Mouse (Mus musculus): ENCODE data around the gene Atp13a3. TPM values are rescaled to one million over a fixed set of nuclear protein-coding genes. Genes with fewer than 3 reads are reported as not detected.
"Not testable (repeated sequence)": the region's sequence is repeated elsewhere in the genome, so short reads cannot be mapped to it uniquely, and the experiment has no call there.

The Atp13a3 gene
- polyA plus RNA-seq, 1 experiment from 2014 or later: 10.3 TPM

DNA sequence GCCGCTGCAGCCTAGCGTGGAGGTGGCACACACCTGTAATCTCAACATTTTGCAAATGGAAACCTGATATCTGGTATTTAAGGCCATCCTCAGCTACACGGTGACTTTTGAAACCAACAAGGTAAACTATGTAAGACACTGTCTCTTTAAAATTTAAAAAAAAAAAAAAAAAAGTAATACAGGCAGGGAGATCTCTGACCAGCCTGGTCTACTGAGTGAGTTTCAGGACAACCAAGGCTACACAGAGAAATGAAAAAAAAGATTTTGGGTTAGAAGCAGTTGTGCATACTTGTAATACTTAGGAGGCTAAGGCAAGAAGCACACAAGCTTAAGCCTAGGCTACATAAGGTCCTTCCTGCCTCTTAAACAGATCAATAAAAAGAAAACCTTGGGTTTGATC is 30.8 kb downstream of the Atp13a3 start:
- no peak overlapping the region for H3K27ac ChIP-seq (replicated peaks)
- no peaks in the 10 kb centered on the region for H3K9me3 ChIP-seq
- H3K36me3 ChIP-seq (replicated peaks): peaks cover 10% of the 10 kb centered on the region
- H3K4me3 ChIP-seq: no peak overlapping the region
- DNase-seq (ENCODE audit: low spot score): no peak
- no peaks in the 10 kb centered on the region for H3K27me3 ChIP-seq (replicated peaks; ENCODE audit: low read depth, poor library complexity, severe bottlenecking)
- H3K4me1 ChIP-seq: no peaks in the 10 kb centered on the region
- WGBS: 90% methylated on average over 3 of the region's 3 CpGs

DNA sequence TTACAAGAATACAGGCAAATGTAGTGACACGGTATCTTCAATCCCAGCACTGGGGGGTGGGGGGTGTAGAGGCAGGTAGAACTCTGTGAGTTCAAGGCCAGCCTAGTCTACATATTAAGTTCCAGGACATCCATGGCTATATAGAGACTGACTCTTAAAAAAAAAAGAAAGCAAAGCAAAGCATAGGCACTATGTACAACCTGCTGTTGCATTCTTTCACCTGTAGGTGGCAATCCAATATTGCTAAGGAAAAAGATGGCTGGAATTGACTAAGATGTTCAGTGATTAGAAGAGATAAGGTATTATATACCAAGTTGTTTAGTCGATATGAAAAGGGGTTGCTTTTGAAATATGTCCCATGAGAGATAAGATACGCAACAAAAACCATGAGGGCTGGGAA is 31.5 kb downstream of the Atp13a3 start:
- H3K27ac ChIP-seq (replicated peaks): no peak overlapping the region
- no peak overlapping the region for H3K4me3 ChIP-seq
- H3K27me3 ChIP-seq (replicated peaks; ENCODE audit: low read depth, poor library complexity, severe bottlenecking): no peaks in the 10 kb centered on the region
- WGBS: 77% methylated on average over 3 of the region's 3 CpGs
- H3K36me3 ChIP-seq (replicated peaks): peaks cover 8% of the 10 kb centered on the region
- no peak for DNase-seq (ENCODE audit: low spot score)
- H3K9me3 ChIP-seq: no peaks in the 10 kb centered on the region
- no peaks in the 10 kb centered on the region for H3K4me1 ChIP-seq

DNA sequence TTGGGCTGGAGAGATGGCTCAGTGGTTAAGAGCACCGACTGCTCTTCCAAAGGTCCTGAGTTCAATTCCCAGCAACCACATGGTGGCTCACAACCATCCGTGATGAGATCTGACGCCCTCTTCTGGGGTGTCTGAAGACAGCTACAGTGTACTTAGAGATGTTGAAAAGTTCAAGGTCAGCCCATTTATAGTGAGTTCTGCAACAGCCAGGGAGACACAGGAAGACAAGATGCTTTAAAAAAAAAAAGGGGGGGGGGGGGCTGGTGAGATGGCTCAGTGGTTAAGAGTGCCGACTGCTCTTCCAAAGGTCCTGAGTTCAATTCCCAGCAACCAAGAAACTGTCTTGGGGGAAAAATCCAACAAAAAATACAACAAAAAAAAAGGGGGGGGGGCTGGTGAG is 32.5 kb downstream of the Atp13a3 start:
- H3K27ac ChIP-seq (replicated peaks); H3K27me3 ChIP-seq (replicated peaks; ENCODE audit: low read depth, poor library complexity, severe bottlenecking); DNase-seq (ENCODE audit: low spot score); H3K36me3 ChIP-seq (replicated peaks); H3K4me3 ChIP-seq; H3K9me3 ChIP-seq; H3K4me1 ChIP-seq: not testable (repeated sequence)
- WGBS: 92% methylated on average over 4 of the region's 4 CpGs

DNA sequence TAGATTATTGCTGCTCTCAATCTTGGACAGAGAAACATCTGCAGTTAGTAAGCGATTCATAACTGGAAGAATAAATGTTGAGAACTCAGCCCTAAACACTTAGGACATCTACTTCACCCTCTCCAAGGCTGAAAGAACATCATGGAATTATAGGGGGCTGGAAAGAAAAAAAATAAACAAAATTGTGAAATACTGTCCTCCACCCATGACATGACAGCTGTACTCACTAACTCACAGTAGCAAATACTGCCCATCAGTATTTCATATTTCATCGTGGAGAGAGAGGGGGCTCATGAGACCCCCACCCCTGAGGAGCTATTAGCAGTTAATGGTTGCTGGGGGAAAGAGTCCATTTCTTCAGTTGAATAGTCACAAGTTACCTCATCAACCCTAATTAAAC is 38.4 kb downstream of the Atp13a3 start:
- Histone ChIP-seq H3K4me1 (no peaks in the 10 kb centered on the region), H3K36me3 (replicated peaks) (peaks cover 22% of the 10 kb centered on the region), H3K9me3 (no peaks in the 10 kb centered on the region), H3K27me3 (replicated peaks; ENCODE audit: low read depth, poor library complexity, severe bottlenecking) (no peaks in the 10 kb centered on the region), H3K27ac (replicated peaks) (no peak overlapping the region), H3K4me3 (no peak overlapping the region)
- DNase-seq (ENCODE audit: low spot score): no peak
- WGBS: 93% methylated on average over 2 of the region's 2 CpGs

DNA sequence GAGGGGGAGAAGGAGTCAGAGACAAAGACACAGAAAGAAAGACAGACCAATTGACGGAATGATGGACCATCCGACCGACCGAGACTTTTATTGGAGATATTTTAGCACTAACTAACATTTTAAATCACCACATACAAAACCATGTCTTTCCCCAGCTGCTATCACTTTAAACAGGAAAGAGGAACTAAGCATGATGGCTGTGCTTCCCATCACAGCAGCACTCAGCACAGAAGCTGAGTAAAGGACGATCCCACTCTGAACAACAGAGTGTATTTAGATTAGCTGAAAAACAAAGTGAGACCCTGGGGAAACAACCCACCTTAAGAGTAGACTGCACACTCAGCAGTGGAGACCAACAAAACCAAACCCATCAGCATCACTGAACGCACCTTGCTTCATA is 41.2 kb downstream of the Atp13a3 start:
- Histone ChIP-seq H3K36me3 (replicated peaks) (peaks cover 23% of the 10 kb centered on the region), H3K27me3 (replicated peaks; ENCODE audit: low read depth, poor library complexity, severe bottlenecking) (no peaks in the 10 kb centered on the region), H3K4me3 (no peak overlapping the region), H3K9me3 (no peaks in the 10 kb centered on the region), H3K27ac (replicated peaks) (no peak overlapping the region), H3K4me1 (no peaks in the 10 kb centered on the region)
- 90% methylated on average over 6 of the region's 6 CpGs for WGBS
- no peak for DNase-seq (ENCODE audit: low spot score)

DNA sequence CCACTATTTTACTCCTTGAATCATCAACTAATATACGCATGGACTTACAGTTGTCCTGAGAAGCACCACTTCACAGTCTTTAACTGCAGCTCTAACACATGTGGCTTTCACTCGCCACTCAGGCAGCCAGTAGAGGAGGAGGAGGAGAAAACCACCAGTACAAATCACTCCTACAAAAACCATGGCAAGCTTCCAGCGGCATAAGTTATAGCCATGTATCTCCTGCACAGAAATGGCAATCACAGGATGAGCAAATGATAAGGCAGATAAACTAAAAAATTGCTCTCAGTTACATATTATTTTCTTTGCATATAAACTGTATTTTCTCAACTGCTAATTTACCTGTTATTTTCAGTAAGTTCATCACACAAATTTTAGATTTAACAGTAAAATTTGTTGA is 43.2 kb downstream of the Atp13a3 start:
- DNase-seq (ENCODE audit: low spot score): no peak
- Histone ChIP-seq H3K27me3 (replicated peaks; ENCODE audit: low read depth, poor library complexity, severe bottlenecking) (no peaks in the 10 kb centered on the region), H3K4me3 (no peak overlapping the region), H3K27ac (replicated peaks) (no peak overlapping the region), H3K36me3 (replicated peaks) (peaks cover 31% of the 10 kb centered on the region), H3K4me1 (no peaks in the 10 kb centered on the region), H3K9me3 (no peaks in the 10 kb centered on the region)
- 85% methylated on average over 3 of the region's 3 CpGs for WGBS

DNA sequence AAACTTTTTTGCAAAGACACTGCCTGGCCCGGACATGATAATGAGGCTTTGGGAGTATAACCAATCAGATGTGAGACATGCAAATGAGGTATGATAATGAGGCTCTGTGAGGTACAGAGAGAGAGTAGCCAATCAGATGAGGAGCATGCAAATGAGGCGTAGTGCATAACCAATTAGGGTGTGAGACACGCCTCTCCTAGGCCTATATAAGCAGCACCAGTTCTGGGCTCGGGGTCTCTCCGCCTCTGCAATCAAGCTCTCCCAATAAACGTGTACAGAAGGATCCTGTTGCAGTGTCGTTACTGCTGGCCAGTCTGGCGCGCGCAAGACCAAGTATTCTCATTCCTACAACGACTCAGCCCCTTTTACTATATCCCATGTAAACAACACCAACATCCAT is 52.3 kb downstream of the Atp13a3 start:
- H3K4me1 ChIP-seq; H3K27ac ChIP-seq (replicated peaks); H3K27me3 ChIP-seq (replicated peaks; ENCODE audit: low read depth, poor library complexity, severe bottlenecking); H3K4me3 ChIP-seq; H3K9me3 ChIP-seq; DNase-seq (ENCODE audit: low spot score): not testable (repeated sequence)
- H3K36me3 ChIP-seq (replicated peaks): peaks cover 80% of the 10 kb centered on the region
- WGBS: 95% methylated on average over 11 of the region's 11 CpGs

DNA sequence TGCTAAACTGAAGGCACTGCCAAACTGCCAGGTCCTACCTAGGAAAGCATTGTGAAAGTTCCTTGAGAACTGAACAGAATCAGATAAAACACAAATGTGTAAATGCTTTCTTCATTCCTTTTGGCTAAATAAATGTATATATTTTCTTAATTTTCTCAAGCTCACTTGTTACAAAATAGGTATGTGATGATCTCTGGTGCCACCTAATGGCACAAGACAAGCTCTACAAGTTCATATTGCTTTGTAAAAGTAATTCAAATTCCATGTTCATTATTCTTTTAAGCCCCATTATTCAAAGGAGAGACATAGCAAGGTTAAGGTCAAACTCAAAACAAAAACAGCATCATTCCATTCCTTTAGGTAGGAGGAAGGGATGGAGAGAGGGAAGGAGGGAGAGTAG is 91.5 kb downstream of the Atp13a3 start:
- DNase-seq (ENCODE audit: low spot score): no peak
- peaks cover 30% of the 10 kb centered on the region for H3K27me3 ChIP-seq (replicated peaks; ENCODE audit: low read depth, poor library complexity, severe bottlenecking)
- no peak overlapping the region for H3K4me3 ChIP-seq
- no peak overlapping the region for H3K27ac ChIP-seq (replicated peaks)
- no peaks in the 10 kb centered on the region for H3K9me3 ChIP-seq
- H3K36me3 ChIP-seq (replicated peaks): peaks cover 32% of the 10 kb centered on the region
- H3K4me1 ChIP-seq: peaks cover 6% of the 10 kb centered on the region

DNA sequence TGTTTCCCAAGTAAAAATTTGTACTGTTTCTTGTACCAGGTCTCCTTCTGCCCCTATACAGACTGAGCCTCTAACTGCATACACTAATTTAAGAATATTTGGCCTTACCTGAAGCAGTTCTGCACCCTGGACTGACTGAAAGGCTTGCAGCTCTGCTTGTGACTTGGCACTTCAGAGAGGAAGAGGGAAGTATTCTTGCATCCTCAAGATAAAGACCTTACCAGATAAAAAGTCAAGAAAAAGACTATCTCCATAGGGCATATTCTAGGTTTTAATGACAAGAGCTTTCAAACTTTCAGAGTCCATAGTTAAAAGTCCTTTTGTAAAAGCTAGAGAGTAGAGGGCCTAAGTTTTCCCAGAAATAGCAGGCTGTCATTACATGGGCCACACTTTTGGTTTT is 95.1 kb downstream of the Atp13a3 start, which contains the start of gene Gp5:
Gene Gp5 (minus strand): TSS at position 133 of the 400 bp plus-strand sequence.
- H3K36me3 ChIP-seq (replicated peaks): peaks cover 9% of the 10 kb centered on the region
- peak within 1 kb of the TSS; percentile 72 for H3K4me3 ChIP-seq

DNA sequence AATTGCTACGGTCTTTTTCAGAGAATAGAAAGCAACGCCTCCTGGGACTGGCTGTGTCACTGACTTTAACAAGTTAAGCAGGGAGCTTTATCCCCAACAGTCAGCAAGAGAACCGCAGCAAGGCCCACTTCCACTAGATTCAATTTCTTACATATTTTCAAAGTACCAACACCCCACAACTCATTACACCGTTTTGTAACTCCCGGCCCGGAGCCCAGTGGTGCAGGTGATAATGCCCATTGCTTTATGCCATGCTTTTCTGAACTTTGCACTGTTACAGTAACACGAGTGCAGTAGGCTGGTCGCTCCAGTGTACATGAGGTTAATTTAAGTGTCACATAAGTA is 95.6 kb downstream of the Atp13a3 start:
- Histone ChIP-seq H3K27me3 (replicated peaks; ENCODE audit: low read depth, poor library complexity, severe bottlenecking) (peaks cover 63% of the 10 kb centered on the region), H3K27ac (replicated peaks) (no peak overlapping the region), H3K9me3 (no peaks in the 10 kb centered on the region), H3K36me3 (replicated peaks) (peaks cover 5% of the 10 kb centered on the region), H3K4me1 (peaks cover 19% of the 10 kb centered on the region), H3K4me3 (no peak overlapping the region)
- WGBS: 56% methylated on average over 8 of the region's 8 CpGs
- no peak for DNase-seq (ENCODE audit: low spot score)

More for the DNA sequence above, 95.1 kb downstream of the Atp13a3 start, which contains the start of gene Gp5:
- no peak within 1 kb of the TSS for H3K27ac ChIP-seq (replicated peaks)
- H3K9me3 ChIP-seq: no peaks in the 10 kb centered on the region
- DNase-seq (ENCODE audit: low spot score): no peak
- peaks cover 63% of the 10 kb centered on the region for H3K27me3 ChIP-seq (replicated peaks; ENCODE audit: low read depth, poor library complexity, severe bottlenecking)
- peaks cover 19% of the 10 kb centered on the region for H3K4me1 ChIP-seq

DNA sequence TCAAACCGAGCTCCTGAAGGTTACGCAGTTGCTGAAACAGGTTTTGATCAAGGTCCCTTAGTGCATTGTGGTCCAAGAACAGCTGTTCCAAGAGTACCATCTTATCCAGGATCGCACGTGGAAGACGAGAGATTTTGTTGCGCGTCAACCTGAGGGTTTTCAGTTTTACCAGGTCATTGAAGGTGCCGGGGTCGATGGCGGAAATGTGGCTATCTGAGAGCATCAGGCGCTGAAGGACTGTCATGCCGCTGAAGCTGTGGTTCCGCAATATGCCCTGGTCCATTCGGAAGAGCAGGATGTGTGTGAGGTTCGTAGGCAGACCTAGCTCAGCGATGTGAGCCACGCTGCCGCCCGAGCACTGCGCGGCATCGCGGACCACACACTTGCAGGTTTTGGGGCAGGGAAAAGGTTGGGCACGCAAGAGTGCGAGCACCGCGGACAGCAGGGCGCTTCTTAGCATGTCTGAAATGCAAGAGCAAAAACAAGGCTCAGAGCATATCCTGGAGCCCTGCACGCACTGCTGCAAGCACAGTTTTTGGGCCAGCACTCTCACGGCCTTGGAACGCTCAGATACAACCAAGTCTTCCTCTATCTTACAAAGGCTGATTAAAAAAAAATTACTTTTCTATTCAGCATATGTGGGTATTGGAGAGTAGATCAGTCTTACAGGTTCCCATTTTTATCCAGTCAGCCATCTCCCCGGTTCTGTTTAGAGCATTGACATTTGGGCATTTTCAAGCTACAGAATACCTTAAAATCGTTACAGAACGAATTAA is 96.2 kb downstream of the Atp13a3 start:
- DNase-seq (ENCODE audit: low spot score): peak; percentile 53
- H3K27me3 ChIP-seq (replicated peaks; ENCODE audit: low read depth, poor library complexity, severe bottlenecking): peaks cover 66% of the 10 kb centered on the region

DNA sequence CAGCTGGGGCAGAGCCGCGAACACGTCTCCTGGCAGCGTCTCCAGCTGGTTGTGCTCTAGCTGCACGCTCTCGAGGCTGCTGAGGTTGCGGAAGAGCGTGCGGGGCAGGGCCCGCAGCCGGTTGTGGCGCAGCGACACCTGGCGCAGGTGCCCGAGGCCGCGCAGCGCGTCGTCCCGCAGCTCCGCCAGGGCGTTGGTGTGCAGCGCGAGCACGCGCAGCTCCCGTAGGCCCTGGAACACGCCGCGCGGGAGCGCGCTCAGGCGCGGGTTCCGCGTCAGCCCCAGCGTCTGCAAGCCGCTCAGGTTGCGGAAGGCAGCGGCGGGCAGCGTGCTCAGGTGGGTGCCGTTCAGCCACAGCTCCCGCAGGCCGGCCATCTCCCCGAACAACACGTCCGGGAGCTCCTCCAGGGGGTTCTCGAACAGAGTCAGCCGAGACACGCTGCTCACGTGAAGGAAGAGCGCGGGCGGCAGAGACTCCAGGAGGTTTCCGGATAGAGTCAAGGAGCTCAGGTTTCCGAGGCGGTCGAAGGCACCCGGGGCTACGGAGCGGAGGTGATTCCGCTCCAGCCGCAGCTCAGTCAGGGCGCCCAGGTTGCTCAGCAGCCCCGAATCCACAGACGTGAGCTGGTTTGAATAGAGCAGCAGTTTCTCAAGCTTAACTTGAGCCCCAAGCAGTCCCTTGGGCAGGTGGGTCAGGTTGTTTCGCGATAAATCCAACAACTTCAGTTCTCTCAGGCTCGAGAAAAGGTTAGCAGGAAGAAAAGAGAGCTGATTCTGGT is 97.0 kb downstream of the Atp13a3 start:
- Histone ChIP-seq H3K4me1 (peaks cover 19% of the 10 kb centered on the region), H3K27ac (replicated peaks) (peak overlapping the region; percentile 55; the same call in 1 of the 2 replicates), H3K4me3 (peak overlapping the region; percentile 72), H3K36me3 (replicated peaks) (no peaks in the 10 kb centered on the region; the same call in 1 of the 2 replicates), H3K9me3 (no peaks in the 10 kb centered on the region), H3K27me3 (replicated peaks; ENCODE audit: low read depth, poor library complexity, severe bottlenecking) (peaks cover 74% of the 10 kb centered on the region)
- under 1% methylated on average over 72 of the region's 72 CpGs for WGBS
- DNase-seq (ENCODE audit: low spot score): peak; percentile 71

More for the DNA sequence above, 96.2 kb downstream of the Atp13a3 start:
- Histone ChIP-seq H3K9me3 (no peaks in the 10 kb centered on the region), H3K27ac (replicated peaks) (no peak overlapping the region), H3K4me1 (peaks cover 19% of the 10 kb centered on the region), H3K4me3 (peak overlapping the region; percentile 72), H3K36me3 (replicated peaks) (no peaks in the 10 kb centered on the region; the same call in 1 of the 2 replicates)
- WGBS: 3% methylated on average over 34 of the region's 34 CpGs

Data from embryonic facial prominence, embryonic 10.5 days (tissue).